Mouse (Mus musculus): ENCODE measurements at regions not wholly inside any gene's neighbourhood (a gene's known extent, or its start where the extent isn't known, plus 50 kb on each side); places are given as distances from the start of the nearest gene placed in this dataset.

- H3K4me1 ChIP-seq (ENCODE audit: control insufficient read depth, insufficient read depth, insufficient read length, low read length), result 0 out of 2 replicates have a peak, but pooled peaks cover 3% of the 10 kb centered on the region
- no peak overlapping the region for H3K27ac ChIP-seq (ENCODE audit: insufficient read depth, low read depth, low read length)
- WGBS, result 88% methylated on average over 3 of the region's 3 CpGs
- no peak overlapping the region for H3K4me3 ChIP-seq (ENCODE audit: low read depth, low read length)
- TF ChIP-seq POLR2A (IDR thresholded peaks at IDR 0.05; ENCODE audit: low read depth, low read length) (no peak), CTCF (IDR thresholded peaks at IDR 0.05; ENCODE audit: extremely low read depth, insufficient read length, insufficient replicate concordance, low read depth, low read length) (no peak)
- no peaks in the 10 kb centered on the region for H3K27me3 ChIP-seq (ENCODE audit: control insufficient read depth, insufficient read depth, low read length)
- H3K36me3 ChIP-seq (ENCODE audit: control insufficient read depth, insufficient read depth, low read length), result no peaks in the 10 kb centered on the region
These were observed 163.4 kb upstream of the Gm5148 start for GRCm38 (mm10) chr3:37887711-37888110.

- WGBS, result 79% methylated on average over 3 of the region's 3 CpGs
These were observed 162.6 kb upstream of the Gm5148 start for GRCm38 (mm10) chr3:37886705-37887454.

GRCm38 (mm10) chr3:37885776-37886175 lies 161.5 kb upstream of the Gm5148 start:
- Histone ChIP-seq H3K4me3 (ENCODE audit: low read depth, low read length) (no peak overlapping the region), H3K36me3 (ENCODE audit: control insufficient read depth, insufficient read depth, low read length) (no peaks in the 10 kb centered on the region), H3K27me3 (ENCODE audit: control insufficient read depth, insufficient read depth, low read length) (no peaks in the 10 kb centered on the region), H3K4me1 (ENCODE audit: control insufficient read depth, insufficient read depth, insufficient read length, low read length) (0 out of 2 replicates have a peak, but pooled peaks cover 3% of the 10 kb centered on the region), H3K27ac (ENCODE audit: insufficient read depth, low read depth, low read length) (no peak overlapping the region)
- TF ChIP-seq POLR2A (IDR thresholded peaks at IDR 0.05; ENCODE audit: low read depth, low read length), result no peak
- TF ChIP-seq CTCF (IDR thresholded peaks at IDR 0.05; ENCODE audit: extremely low read depth, insufficient read length, insufficient replicate concordance, low read depth, low read length), result no peak
- WGBS, result 92% methylated on average over 6 of the region's 6 CpGs

More at GRCm38 (mm10) chr3:37886705-37887454, 162.6 kb upstream of the Gm5148 start:
- Histone ChIP-seq H3K27ac (ENCODE audit: insufficient read depth, low read depth, low read length) (no peak overlapping the region), H3K36me3 (ENCODE audit: control insufficient read depth, insufficient read depth, low read length) (no peaks in the 10 kb centered on the region), H3K4me3 (ENCODE audit: low read depth, low read length) (no peak overlapping the region), H3K27me3 (ENCODE audit: control insufficient read depth, insufficient read depth, low read length) (no peaks in the 10 kb centered on the region), H3K4me1 (ENCODE audit: control insufficient read depth, insufficient read depth, insufficient read length, low read length) (0 out of 2 replicates have a peak, but pooled peaks cover 3% of the 10 kb centered on the region)
- TF ChIP-seq POLR2A (IDR thresholded peaks at IDR 0.05; ENCODE audit: low read depth, low read length) (no peak), CTCF (IDR thresholded peaks at IDR 0.05; ENCODE audit: extremely low read depth, insufficient read length, insufficient replicate concordance, low read depth, low read length) (no peak)

- no peak overlapping the region for H3K27ac ChIP-seq (ENCODE audit: insufficient read depth, low read depth, low read length)
- no peaks in the 10 kb centered on the region for H3K4me1 ChIP-seq (ENCODE audit: control insufficient read depth, insufficient read depth, insufficient read length, low read length)
- H3K36me3 ChIP-seq (ENCODE audit: control insufficient read depth, insufficient read depth, low read length), result no peaks in the 10 kb centered on the region
- no peaks in the 10 kb centered on the region for H3K27me3 ChIP-seq (ENCODE audit: control insufficient read depth, insufficient read depth, low read length)
- no peak for TF ChIP-seq POLR2A (IDR thresholded peaks at IDR 0.05; ENCODE audit: low read depth, low read length)
- no peak for TF ChIP-seq CTCF (IDR thresholded peaks at IDR 0.05; ENCODE audit: extremely low read depth, insufficient read length, insufficient replicate concordance, low read depth, low read length)
- no peak overlapping the region for H3K4me3 ChIP-seq (ENCODE audit: low read depth, low read length)
- WGBS, result 74% methylated on average over 5 of the region's 5 CpGs
These were observed 158.1 kb upstream of the Gm5148 start for GRCm38 (mm10) chr3:37882417-37882816.

GRCm38 (mm10) chr3:37881016-37881415 lies 156.7 kb upstream of the Gm5148 start:
- WGBS, result 90% methylated on average over 2 of the region's 2 CpGs
- H3K36me3 ChIP-seq (ENCODE audit: control insufficient read depth, insufficient read depth, low read length), result no peaks in the 10 kb centered on the region
- no peak for TF ChIP-seq POLR2A (IDR thresholded peaks at IDR 0.05; ENCODE audit: low read depth, low read length)
- TF ChIP-seq CTCF (IDR thresholded peaks at IDR 0.05; ENCODE audit: extremely low read depth, insufficient read length, insufficient replicate concordance, low read depth, low read length), result no peak
- no peak overlapping the region for H3K27ac ChIP-seq (ENCODE audit: insufficient read depth, low read depth, low read length)
- H3K4me1 ChIP-seq (ENCODE audit: control insufficient read depth, insufficient read depth, insufficient read length, low read length), result peaks cover under 1% of the 10 kb centered on the region; the same call in 1 of the 2 replicates
- H3K27me3 ChIP-seq (ENCODE audit: control insufficient read depth, insufficient read depth, low read length), result no peaks in the 10 kb centered on the region
- no peak overlapping the region for H3K4me3 ChIP-seq (ENCODE audit: low read depth, low read length)

- no peaks in the 10 kb centered on the region for H3K27me3 ChIP-seq (ENCODE audit: control insufficient read depth, insufficient read depth, low read length)
- no peak overlapping the region for H3K4me3 ChIP-seq (ENCODE audit: low read depth, low read length)
- WGBS, result 82% methylated on average over 6 of the region's 6 CpGs
- TF ChIP-seq CTCF (IDR thresholded peaks at IDR 0.05; ENCODE audit: extremely low read depth, insufficient read length, insufficient replicate concordance, low read depth, low read length) (no peak), POLR2A (IDR thresholded peaks at IDR 0.05; ENCODE audit: low read depth, low read length) (no peak)
- H3K27ac ChIP-seq (ENCODE audit: insufficient read depth, low read depth, low read length), result no peak overlapping the region
- H3K4me1 ChIP-seq (ENCODE audit: control insufficient read depth, insufficient read depth, insufficient read length, low read length), result peaks cover 5% of the 10 kb centered on the region; the same call in 1 of the 2 replicates
- no peaks in the 10 kb centered on the region for H3K36me3 ChIP-seq (ENCODE audit: control insufficient read depth, insufficient read depth, low read length)
These were observed 154.8 kb upstream of the Gm5148 start for GRCm38 (mm10) chr3:37879056-37879455.

GRCm38 (mm10) chr3:37876016-37876765 lies 151.9 kb upstream of the Gm5148 start:
- Histone ChIP-seq H3K36me3 (ENCODE audit: control insufficient read depth, insufficient read depth, low read length) (no peaks in the 10 kb centered on the region), H3K4me1 (ENCODE audit: control insufficient read depth, insufficient read depth, insufficient read length, low read length) (peaks cover 5% of the 10 kb centered on the region; the same call in 1 of the 2 replicates), H3K4me3 (ENCODE audit: low read depth, low read length) (no peak overlapping the region), H3K27ac (ENCODE audit: insufficient read depth, low read depth, low read length) (peak overlapping the region; percentile 92), H3K27me3 (ENCODE audit: control insufficient read depth, insufficient read depth, low read length) (no peaks in the 10 kb centered on the region)
- 77% methylated on average over 13 of the region's 13 CpGs for WGBS
- TF ChIP-seq CTCF (IDR thresholded peaks at IDR 0.05; ENCODE audit: extremely low read depth, insufficient read length, insufficient replicate concordance, low read depth, low read length) (no peak), POLR2A (IDR thresholded peaks at IDR 0.05; ENCODE audit: low read depth, low read length) (no peak)
